Comparison of ENCODE assay signal across 13 mouse cellular contexts in the genomic region with DNA sequence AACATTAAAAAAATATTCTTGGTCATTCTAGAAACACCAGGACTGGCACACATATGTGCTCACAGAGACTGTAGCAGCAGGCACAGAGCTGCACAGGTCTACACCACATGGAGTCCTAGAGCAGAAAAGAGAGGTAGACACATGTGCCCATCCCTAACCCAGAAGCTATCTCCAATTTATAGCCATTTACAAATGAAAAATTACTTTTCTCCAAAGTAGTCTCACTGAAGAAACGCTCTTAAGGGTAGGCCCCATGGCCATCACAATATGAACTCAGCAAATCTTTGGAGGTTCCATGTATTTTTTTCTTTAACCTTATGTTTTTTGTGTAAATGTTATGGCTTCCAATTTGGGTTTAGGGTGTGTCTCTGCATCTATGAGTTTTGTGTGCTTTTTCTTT. TPM values are rescaled to one million over a fixed set of nuclear protein-coding genes. Genes with fewer than 3 reads are reported as not detected.
DNase-seq lines count a peak whose midpoint lies in the region; ATAC-seq and TF ChIP-seq lines count a peak whose summit lies in the region.
"Had no signal": no experiment of that assay in that cellular context is flagged by ENCODE, and none has a peak within 500 bp of the region (broad histone marks: within the 10 kb centered on the region; RNA-seq: fewer than 3 reads in every experiment).

No protein-coding gene starts in this region.

- peak overlapping the region; percentile 0; the same call in 1 of the 2 replicates for H3K27ac ChIP-seq in heart, adult 2 months
- H3K27ac ChIP-seq in left cerebral cortex, adult 2 months: no peak overlapping the region
- H3K27ac ChIP-seq in hindbrain, postnatal 0 days: no peak overlapping the region

- peak overlapping the region; percentile 78; the same call in 1 of the 2 replicates for H3K4me2 ChIP-seq in hindbrain, postnatal 0 days (ENCODE audit: low read depth, low read length)

- WGBS in heart, adult 2 months: 98% methylated on average over 1 of the region's 1 CpGs
- WGBS in hindbrain, postnatal 0 days: 97% methylated on average over 1 of the region's 1 CpGs

- H3K9me3 ChIP-seq in hindbrain, postnatal 0 days (ENCODE audit: low read length): no peaks in the 10 kb centered on the region

- intact Hi-C loops in heart, adult 2 months (cut with DNase I): no loop called here
- intact Hi-C loops in left cerebral cortex, adult 2 months (cut with DNase I): no loop called here

- peaks cover 43% of the 10 kb centered on the region for H3K36me3 ChIP-seq in heart, adult 2 months (ENCODE audit: control insufficient read depth, insufficient read depth, low read length)
- H3K36me3 ChIP-seq in hindbrain, postnatal 0 days (ENCODE audit: insufficient read depth, low read length): no peaks in the 10 kb centered on the region

- H3K4me1 ChIP-seq in heart, adult 2 months (ENCODE audit: control insufficient read depth, insufficient read depth, low read length): peaks cover 19% of the 10 kb centered on the region
- peaks cover 22% of the 10 kb centered on the region; the same call in 1 of the 2 replicates for H3K4me1 ChIP-seq in hindbrain, postnatal 0 days (ENCODE audit: insufficient read depth, low read length)

- DNase-seq in heart, adult 2 months: no peak
- DNase-seq in heart, adult 11 months: no peak
- no peak for DNase-seq in left cerebral cortex, adult 2 months (ENCODE audit: extremely low spot score in 1 of 2, low spot score in 2 of 2)
- no peak for DNase-seq in left cerebral cortex, adult 18-20 months (ENCODE audit: low spot score in 2 of 2)
- DNase-seq in 416B (ENCODE audit: low read depth): peak; percentile 34
- DNase-seq in hindbrain, postnatal 0 days (ENCODE audit: low spot score): no peak
- DNase-seq in cerebellum, adult 9-11 months: no peak
- DNase-seq: adrenal gland, postnatal 36 days; cerebellum, adult 11-12 months; left cerebral cortex, postnatal 4 days; spleen, adult 18-20 months; thymus, postnatal 25 days had no signal

- H3K79me2 ChIP-seq in heart, adult 2 months (replicated peaks; ENCODE audit: control insufficient read depth, insufficient read depth, low read length): peaks cover 6% of the 10 kb centered on the region

- H3K27me3 ChIP-seq in heart, adult 2 months (ENCODE audit: control insufficient read depth, insufficient read depth, low read length): no peaks in the 10 kb centered on the region
- no peaks in the 10 kb centered on the region for H3K27me3 ChIP-seq in hindbrain, postnatal 0 days (ENCODE audit: insufficient read depth, low read length)

- no peak for TF ChIP-seq POLR2A in heart, adult 2 months (IDR thresholded peaks at IDR 0.05; ENCODE audit: insufficient read depth, low read depth, low read length)

- no peak for TF ChIP-seq CTCF in heart, adult 2 months (IDR thresholded peaks at IDR 0.05)
- TF ChIP-seq CTCF in left cerebral cortex, adult 2 months (IDR thresholded peaks at IDR 0.05): no peak
- no peak for TF ChIP-seq CTCF in hindbrain, postnatal 0 days (IDR thresholded peaks at IDR 0.05; ENCODE audit: low read depth)

- ATAC-seq in hindbrain, postnatal 0 days: no peak
- no peak for ATAC-seq in granulocyte monocyte progenitor cell, adult 5-6 weeks (replicated peaks; ENCODE audit: poor library complexity, severe bottlenecking)

- H3K9ac ChIP-seq in heart, adult 2 months (ENCODE audit: low read depth, low read length): no peak overlapping the region
- H3K9ac ChIP-seq in hindbrain, postnatal 0 days (replicated peaks; ENCODE audit: low read length): no peak overlapping the region

- TF ChIP-seq EP300 in heart, adult 2 months (IDR thresholded peaks at IDR 0.05; ENCODE audit: insufficient read depth, low read depth, low read length): no peak

- no peak overlapping the region; the same call in 1 of the 2 replicates for H3K4me3 ChIP-seq in heart, adult 2 months
- H3K4me3 ChIP-seq in left cerebral cortex, adult 2 months: peak overlapping the region; percentile 84
- H3K4me3 ChIP-seq in hindbrain, postnatal 0 days (ENCODE audit: low read length): no peak overlapping the region

RNA-seq across cellular contexts. Expression of a gene that starts 1.8 kb away (rescaled TPM):
- total RNA-seq in heart, adult 2 months (2021): 10 to 100 TPM; 18.0 to 19.4 TPM
- polyA plus RNA-seq in heart, adult 2 months (2012; rRNA removed): 18.6 and 29.0 TPM in 2 replicates
- 10 to 100 TPM; 66.1 to 70.1 TPM for total RNA-seq in left cerebral cortex, adult 2 months (2021)
- 10 to 100 TPM; 69.8 to 70.7 TPM for total RNA-seq in left cerebral cortex, adult 18-20 months (2021)
- 48.2 and 50.9 TPM in 2 replicates for total RNA-seq in hindbrain, postnatal 0 days (2014; rRNA removed)
- polyA plus RNA-seq in hindbrain, postnatal 0 days (2015; fragmentation: Nextera tagmentation; extraction: Ambion mirVana): 57.1 and 58.5 TPM in 2 replicates
- 19.6 and 29.8 TPM in 2 replicates for total RNA-seq in granulocyte monocyte progenitor cell, adult 5-6 weeks (2014; fragmentation: Nextera tagmentation)
- total RNA-seq in granulocyte monocyte progenitor cell, adult 5-6 weeks (2017): 15.7 and 20.3 TPM in 2 replicates

RNA-seq across cellular contexts. Expression of a gene that starts 2.4 kb away (rescaled TPM):
- total RNA-seq in heart, adult 2 months (2021): 10 to 100 TPM; 37.5 to 37.8 TPM
- 10.4 and 19.2 TPM in 2 replicates for polyA plus RNA-seq in heart, adult 2 months (2012; rRNA removed)
- 10 to 100 TPM; 36.7 TPM for total RNA-seq in left cerebral cortex, adult 2 months (2021)
- total RNA-seq in left cerebral cortex, adult 18-20 months (2021): 10 to 100 TPM; 31.6 to 36.0 TPM
- 9.1 and 9.6 TPM in 2 replicates for total RNA-seq in hindbrain, postnatal 0 days (2014; rRNA removed)
- polyA plus RNA-seq in hindbrain, postnatal 0 days (2015; fragmentation: Nextera tagmentation; extraction: Ambion mirVana): 5.3 and 5.4 TPM in 2 replicates
- total RNA-seq in granulocyte monocyte progenitor cell, adult 5-6 weeks (2014; fragmentation: Nextera tagmentation): 16.0 and 25.3 TPM in 2 replicates
- 8.8 and 11.6 TPM in 2 replicates for total RNA-seq in granulocyte monocyte progenitor cell, adult 5-6 weeks (2017)
